Mouse (Mus musculus) brain, embryonic 14.5 days (tissue): ENCODE measurements at regions not wholly inside any gene's neighbourhood (a gene's known extent, or its start where the extent isn't known, plus 50 kb on each side); places are given as distances from the start of the nearest gene placed in this dataset.

Experiments used
- CTCF ChIP-seq: fragments of 200-500 bp; IDR thresholded peaks from 2 replicates; pipeline ENCODE4 v1.5.1; 2012; ENCODE audit warnings: inconsistent platforms, mild to moderate bottlenecking, moderate library complexity, borderline replicate concordance; ENCODE audit not compliant: insufficient read depth, insufficient read length; ENCODE audit errors: extremely low read depth
- POLR2A ChIP-seq: fragments of 200-500 bp; IDR thresholded peaks from 2 replicates; pipeline ENCODE4 v1.6.1; 2012; ENCODE audit warnings: mild to moderate bottlenecking, inconsistent platforms, borderline replicate concordance; ENCODE audit not compliant: poor library complexity, insufficient read depth, insufficient read length, severe bottlenecking; ENCODE audit errors: extremely low read depth

DNA sequence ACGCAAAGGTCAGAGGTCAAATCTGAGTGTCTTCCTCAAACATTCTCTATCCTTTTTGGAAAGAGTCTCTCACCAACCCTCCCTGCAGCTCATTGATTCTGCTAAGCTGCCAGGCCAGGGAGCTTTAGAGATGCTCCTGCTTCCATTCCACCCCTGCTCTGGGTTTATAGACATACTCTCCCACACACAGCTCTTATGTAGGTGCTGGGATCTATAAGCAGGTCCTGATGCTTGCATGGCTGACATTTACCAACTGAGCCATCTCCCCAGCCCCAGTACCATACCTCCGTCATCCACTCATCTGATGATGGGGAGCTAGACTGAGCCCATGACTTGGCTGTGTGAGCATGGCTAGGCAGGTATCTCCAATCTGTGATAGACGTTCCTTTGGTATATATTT, 173.2 kb upstream of the Rapgef5 start:
- TF ChIP-seq POLR2A (no peak), CTCF (no peak)
